Mouse (Mus musculus) monocyte, adult 2 months (primary cell): ENCODE results near the gene Olfml2a.

Experiments used
- DNase-seq, 2 experiments: peaks; one replicate each; pipeline ENCODE4 v3.0.0; 2022; ENCODE audit warnings: low spot score in 2 of 2, low read depth in 1 of 2

Olfml2a gene

GRCm38 (mm10) chr2:38937396-38937795 is 5.6 kb downstream of the Olfml2a start:
- no peak for DNase-seq

DNA sequence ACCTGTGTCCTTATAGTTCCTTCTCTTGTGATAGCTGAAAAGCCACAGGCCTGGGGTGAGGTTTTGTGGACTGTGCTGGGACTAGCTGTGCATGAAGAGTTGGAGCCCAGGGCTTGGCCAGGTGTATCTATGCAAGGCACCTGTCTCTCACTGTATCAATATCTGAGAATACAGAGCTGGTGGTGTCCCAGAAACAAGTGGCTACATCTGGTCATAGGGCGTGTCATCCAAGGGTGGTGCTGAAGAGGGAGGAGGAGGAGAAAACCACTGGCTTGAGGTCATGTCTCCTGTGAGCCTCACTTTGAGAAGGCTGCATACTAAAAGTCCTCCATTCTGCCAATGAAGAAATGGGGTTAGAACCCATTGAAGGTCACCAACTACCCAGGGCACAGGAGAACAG is 6.2 kb downstream of the Olfml2a start:
- DNase-seq, result no peak

DNA sequence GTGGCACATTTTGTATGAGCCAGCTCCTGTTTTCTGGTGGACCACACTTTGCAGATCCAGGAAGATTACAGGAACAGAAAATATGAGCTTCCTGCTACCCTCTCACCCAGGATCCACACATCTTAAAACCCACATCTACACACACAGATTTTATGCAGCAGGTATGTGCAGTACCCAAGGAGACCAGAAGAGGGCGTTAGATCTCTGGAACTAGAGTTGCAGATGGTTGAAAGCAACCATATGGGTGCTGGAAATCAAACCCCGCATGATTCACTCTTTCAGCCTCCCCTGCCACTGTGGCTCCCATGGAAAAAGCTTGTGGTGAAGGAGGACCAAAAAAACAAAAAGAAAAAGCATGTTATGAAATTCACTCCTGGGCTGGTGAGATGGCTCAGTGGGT is 7.3 kb downstream of the Olfml2a start:
- DNase-seq, result no peak

DNA sequence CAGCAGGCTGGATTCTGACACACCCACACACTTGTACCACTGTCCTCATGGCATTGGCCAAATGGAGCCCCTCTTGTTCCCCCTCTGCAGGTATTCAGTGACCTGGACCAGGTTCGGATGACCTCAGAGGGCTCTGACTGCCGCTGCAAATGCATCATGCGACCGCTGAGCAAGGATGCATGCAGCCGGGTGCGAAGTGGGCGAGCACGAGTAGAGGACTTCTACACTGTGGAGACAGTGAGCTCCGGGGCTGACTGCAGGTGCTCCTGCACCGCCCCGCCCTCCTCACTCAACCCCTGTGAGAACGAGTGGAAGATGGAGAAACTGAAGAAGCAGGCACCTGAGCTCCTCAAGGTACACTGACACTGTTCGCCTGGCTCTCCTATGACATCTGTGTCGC is 9.6 kb downstream of the Olfml2a start:
- DNase-seq, result no peak

DNA sequence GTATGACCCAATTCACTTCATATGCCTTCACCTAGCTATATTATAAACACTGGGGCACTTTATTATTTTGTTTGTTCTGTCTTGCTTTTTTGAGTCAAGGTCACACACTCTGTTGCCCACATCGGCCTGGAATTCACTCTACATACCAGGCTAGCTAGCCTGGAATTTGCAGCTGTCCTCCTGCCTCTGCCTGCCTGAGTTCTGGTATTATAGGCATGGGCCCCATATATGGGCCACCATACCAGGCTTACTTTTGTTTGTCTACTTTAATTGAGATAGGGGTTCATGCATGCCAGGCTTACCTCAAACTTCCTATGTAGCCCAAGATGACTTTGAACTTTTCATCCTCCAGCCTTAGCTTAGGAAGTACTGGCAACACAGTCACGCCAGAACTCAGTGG is 10.1 kb downstream of the Olfml2a start:
- no peak for DNase-seq

DNA sequence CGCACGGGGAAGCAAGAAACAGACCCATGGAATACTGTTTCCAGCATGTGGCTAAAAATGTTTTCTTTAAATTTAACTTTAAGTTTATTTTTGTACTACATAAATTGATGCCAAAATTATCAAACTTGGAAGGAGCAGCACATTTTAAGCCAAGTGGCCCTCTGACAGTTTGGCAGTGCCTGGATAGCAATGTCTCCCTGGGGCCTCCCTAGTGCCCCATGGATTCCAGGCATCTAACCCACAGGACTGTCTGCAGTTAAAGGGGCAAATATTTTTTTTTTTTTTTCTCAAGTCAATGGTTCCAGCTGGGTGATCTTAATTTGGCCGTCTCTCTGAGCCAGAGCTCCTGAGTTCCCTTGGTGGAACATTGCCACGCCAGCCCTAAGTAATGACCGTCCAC is 11.4 kb downstream of the Olfml2a start:
- DNase-seq, result no peak

DNA sequence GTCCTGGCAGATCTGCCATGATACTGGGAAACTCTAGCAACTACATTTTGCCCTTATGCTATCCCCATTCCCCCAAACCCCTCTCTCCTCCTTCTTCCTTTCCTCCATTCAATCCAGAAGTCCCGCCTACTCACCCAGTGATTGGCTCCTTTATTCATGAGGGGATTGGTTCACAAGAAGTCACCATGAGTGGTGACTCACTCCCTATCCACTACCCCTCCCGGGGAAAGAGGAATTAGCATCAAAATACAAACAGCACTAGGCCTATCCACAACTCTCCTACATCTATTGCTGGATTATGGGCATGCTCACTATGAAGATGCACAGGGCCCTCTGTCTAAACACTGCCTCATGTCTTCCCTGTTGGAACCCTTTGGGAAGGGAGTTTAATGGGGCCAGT is 12.2 kb downstream of the Olfml2a start:
- DNase-seq, result no peak

GRCm38 (mm10) chr2:38944460-38945161 is 12.8 kb downstream of the Olfml2a start:
- no peak for DNase-seq

DNA sequence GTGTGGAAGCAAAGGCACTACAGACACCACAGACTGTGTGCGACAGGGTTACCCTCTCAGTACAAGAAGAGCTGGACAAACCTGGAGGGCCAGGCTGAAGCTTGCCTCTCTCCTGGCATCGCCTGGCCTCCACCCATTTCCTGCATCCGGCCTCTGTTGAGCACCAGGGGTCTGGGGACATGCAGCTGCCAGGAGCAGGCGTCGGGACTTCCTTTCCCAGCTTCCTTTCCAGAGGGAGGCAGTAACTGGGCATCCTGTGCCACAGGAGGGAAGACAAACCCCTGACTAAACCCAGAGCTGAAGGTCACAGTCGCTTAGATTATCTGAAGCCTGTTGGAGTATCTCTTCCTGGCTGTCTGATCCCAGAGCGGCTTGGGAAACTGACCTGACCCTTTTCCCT is 15.8 kb downstream of the Olfml2a start:
- DNase-seq, result no peak

DNA sequence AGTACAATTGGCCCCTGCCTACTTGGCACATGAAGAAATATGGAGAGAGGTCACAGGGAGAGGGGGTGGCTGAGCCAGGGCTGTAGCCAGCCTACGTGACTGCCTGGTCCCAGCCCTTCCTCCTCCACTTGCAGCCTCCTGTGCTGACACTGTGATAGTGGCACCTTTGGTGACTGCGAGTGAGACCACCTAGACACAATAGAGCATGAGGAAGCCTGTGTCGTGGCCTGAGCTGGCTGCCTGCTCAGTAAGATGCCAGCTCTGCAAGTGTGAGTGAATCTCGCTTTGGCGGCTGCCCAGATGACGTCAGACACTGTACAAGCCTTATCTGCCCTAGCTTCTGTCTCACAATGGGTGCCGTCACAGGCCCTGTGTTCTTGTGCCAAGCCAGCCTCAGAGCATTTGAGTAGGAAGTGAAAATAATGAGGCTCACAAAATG is 18.5 kb downstream of the Olfml2a start:
- no peak for DNase-seq

- no peak for DNase-seq
Measured at GRCm38 (mm10) chr2:38953152-38953883, 21.5 kb downstream of the Olfml2a start.

- DNase-seq, result no peak
Measured at GRCm38 (mm10) chr2:38956062-38956461, 24.3 kb downstream of the Olfml2a start.

GRCm38 (mm10) chr2:38957671-38958223 is 26.0 kb downstream of the Olfml2a start:
- no peak for DNase-seq

- no peak for DNase-seq
Measured at GRCm38 (mm10) chr2:38964198-38964597, 32.4 kb downstream of the Olfml2a start.

GRCm38 (mm10) chr2:38969650-38970049 is 37.9 kb downstream of the Olfml2a start:
- DNase-seq, result no peak

- no peak for DNase-seq
Measured at GRCm38 (mm10) chr2:38970057-38970456, 38.3 kb downstream of the Olfml2a start.

- DNase-seq, result no peak
Measured at GRCm38 (mm10) chr2:38973223-38973622, 41.4 kb downstream of the Olfml2a start.

GRCm38 (mm10) chr2:38973701-38974100 is 41.9 kb downstream of the Olfml2a start:
- no peak for DNase-seq

DNA sequence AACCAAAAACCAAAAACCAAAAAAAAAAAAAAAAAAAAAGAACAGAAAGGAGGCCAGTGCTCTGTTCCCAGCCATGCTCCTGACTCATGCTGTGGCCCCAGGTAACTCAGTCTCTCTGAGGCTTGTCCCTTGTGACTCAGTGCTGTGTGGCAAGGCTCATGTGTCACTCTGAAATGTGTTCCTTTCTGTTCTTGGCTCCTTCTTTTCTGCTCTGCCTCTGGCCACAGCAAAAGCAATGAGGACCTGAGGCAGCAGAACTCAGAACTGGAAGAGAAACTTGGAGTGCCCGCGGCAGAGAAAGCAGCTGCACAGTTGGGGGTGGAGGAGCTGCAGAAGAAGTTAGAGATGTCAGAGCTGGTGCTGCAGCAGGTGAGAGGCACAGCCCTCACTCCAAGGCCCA is 42.4 kb downstream of the Olfml2a start:
- no peak for DNase-seq

- DNase-seq, result no peak
Measured at GRCm38 (mm10) chr2:38975181-38975580, 43.4 kb downstream of the Olfml2a start.

GRCm38 (mm10) chr2:38975941-38976805 is 44.4 kb downstream of the Olfml2a start:
- no peak for DNase-seq
